Mouse (Mus musculus) kidney, postnatal 14 days (tissue): ENCODE results near the gene Map3k10.

ENCODE experiments used
- DNase-seq: peaks from one replicate; pipeline ENCODE4 v3.0.0; 2022; ENCODE audit warnings: mixed read lengths

Map3k10 gene

GRCm38 (mm10) chr7:27674522-27675221 is at the start of gene Map3k10:
TSS of gene Map3k10 (minus strand) at chr7:27674598.
- peak; percentile 95 for DNase-seq

GRCm38 (mm10) chr7:27721951-27722350 is 47.6 kb upstream of the Map3k10 start:
- DNase-seq = no peak

GRCm38 (mm10) chr7:27710402-27710801 is 36.0 kb upstream of the Map3k10 start:
- no peak for DNase-seq

- DNase-seq = no peak
Observed at GRCm38 (mm10) chr7:27696711-27697110, 22.3 kb upstream of the Map3k10 start.

- no peak for DNase-seq
Observed at GRCm38 (mm10) chr7:27691076-27691475, 16.7 kb upstream of the Map3k10 start.

- DNase-seq = peak; percentile 95
Observed at GRCm38 (mm10) chr7:27688815-27689612, 14.6 kb upstream of the Map3k10 start, which contains the start of gene Zfp607b. TSS of gene Zfp607b (plus strand) at chr7:27689340.

- no peak for DNase-seq
Observed at GRCm38 (mm10) chr7:27688246-27688788, 13.9 kb upstream of the Map3k10 start.

GRCm38 (mm10) chr7:27687836-27688235 is 13.4 kb upstream of the Map3k10 start:
- no peak for DNase-seq

GRCm38 (mm10) chr7:27687043-27687442 is 12.6 kb upstream of the Map3k10 start:
- DNase-seq = no peak

- peak; percentile 35 for DNase-seq
Observed at GRCm38 (mm10) chr7:27685681-27686080, 11.3 kb upstream of the Map3k10 start.

GRCm38 (mm10) chr7:27685220-27685619 is 10.8 kb upstream of the Map3k10 start:
- DNase-seq = no peak

GRCm38 (mm10) chr7:27683218-27683617 is 8.8 kb upstream of the Map3k10 start:
- DNase-seq = no peak

- DNase-seq = no peak
Observed at GRCm38 (mm10) chr7:27675222-27675612, 819 bp upstream of the Map3k10 start.

- DNase-seq = no peak
Observed at GRCm38 (mm10) chr7:27674195-27674521, 240 bp downstream of the Map3k10 start.

- peak; percentile 33 for DNase-seq
Observed at GRCm38 (mm10) chr7:27673575-27674131, 745 bp downstream of the Map3k10 start.

- DNase-seq = no peak
Observed at GRCm38 (mm10) chr7:27673064-27673574, 1.3 kb downstream of the Map3k10 start.

GRCm38 (mm10) chr7:27662038-27662437 is 12.4 kb downstream of the Map3k10 start:
- DNase-seq = no peak

GRCm38 (mm10) chr7:27658712-27659663 is 15.4 kb downstream of the Map3k10 start:
- DNase-seq = no peak

- DNase-seq = no peak
Observed at GRCm38 (mm10) chr7:27657824-27658395, 16.5 kb downstream of the Map3k10 start.

- no peak for DNase-seq
Observed at GRCm38 (mm10) chr7:27656600-27656999, 17.8 kb downstream of the Map3k10 start.

GRCm38 (mm10) chr7:27655545-27655944 is 18.9 kb downstream of the Map3k10 start:
- no peak for DNase-seq
